Mouse (Mus musculus) urinary bladder, postnatal 25 days (tissue): ENCODE measurements around the gene Ubap2l.

Experiments
- DNase-seq: peaks from one replicate; pipeline ENCODE4 v3.0.0; 2022; ENCODE audit warnings: low spot score

The Ubap2l gene

DNA sequence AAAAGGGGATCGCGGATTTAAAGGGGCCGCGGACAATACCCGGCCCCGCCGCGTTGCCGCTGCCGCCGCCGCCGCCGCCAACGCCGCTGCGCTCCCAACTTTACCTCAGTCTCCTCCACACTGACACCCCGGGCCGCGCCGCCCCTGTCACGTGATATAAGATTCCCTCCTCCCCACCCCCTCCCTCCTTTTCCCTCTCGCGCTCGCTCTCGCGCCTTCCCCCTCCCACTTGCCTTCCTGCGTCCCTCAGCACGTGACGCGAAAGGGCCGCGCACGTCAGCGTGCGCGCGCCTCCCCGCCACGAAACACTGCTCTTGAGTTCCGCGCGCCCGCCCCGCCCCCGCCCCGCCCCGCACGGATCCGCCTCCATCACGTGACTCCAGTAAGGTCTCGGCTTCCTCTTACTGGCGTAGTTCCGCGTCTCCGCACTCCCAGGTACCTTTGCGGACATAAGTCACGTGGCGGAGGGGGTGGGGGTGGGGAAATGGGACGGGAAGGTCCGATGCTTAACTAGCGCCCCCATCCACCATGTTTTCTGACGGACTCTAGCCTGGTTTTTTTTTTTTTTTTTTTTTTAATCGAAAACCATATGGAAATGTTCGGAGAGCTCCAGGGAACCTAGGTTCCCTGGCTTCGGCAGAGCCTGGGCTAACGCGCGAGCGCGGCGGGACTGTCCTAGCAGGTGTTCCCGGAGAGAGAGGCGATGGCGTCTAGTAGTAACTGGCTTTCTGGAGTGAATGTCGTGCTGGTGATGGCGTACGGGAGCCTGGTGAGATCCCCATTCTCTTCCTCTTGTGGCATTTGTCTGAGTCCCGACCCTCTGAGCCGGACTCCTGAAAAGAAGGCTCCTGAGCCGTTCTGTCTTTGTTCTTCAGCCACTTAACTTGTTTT lies at the start of gene Ubap2l:
Ubap2l (minus strand) TSS at position 278 of the 891 bp plus-strand sequence.
- peak; percentile 83 for DNase-seq

DNA sequence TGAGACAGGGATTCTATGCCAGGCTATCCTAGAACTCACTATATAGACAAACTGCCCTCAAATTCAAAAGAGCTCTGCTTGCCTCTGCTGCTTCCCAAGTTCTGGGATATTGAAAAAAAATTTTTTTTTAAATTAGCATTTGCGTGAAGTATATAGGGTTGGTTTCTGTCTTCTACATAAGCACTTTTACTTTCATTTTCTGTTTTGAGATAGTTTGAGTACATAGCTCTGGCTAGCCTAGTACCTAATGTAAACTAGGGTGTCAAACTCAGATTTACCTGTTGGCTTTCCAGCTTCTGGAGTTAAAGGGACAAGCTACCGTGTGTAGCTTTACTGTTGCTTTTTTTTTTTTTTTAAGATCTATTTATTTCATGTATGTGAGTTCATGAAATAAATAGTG lies 49.2 kb upstream of the Ubap2l start:
- no peak for DNase-seq

DNA sequence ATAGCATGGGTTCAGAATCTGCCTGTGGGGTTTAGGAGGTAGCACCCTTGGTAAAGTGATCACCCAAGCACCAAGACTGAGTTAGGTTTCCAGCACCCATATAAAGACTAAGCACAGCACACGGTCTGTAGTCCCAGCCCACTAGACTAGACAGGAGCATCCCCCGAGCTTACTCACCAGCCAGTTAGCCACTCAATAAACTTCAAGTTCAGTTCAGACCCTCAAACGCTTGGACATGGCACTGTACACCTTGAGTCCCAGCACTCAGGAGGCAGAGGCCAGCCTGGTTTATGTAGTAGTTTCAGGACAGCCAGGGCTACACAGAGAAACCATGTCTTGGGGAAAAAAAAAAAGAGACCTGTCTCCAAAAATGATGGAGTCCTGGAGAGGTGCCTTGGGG lies 48.6 kb upstream of the Ubap2l start:
- no peak for DNase-seq

DNA sequence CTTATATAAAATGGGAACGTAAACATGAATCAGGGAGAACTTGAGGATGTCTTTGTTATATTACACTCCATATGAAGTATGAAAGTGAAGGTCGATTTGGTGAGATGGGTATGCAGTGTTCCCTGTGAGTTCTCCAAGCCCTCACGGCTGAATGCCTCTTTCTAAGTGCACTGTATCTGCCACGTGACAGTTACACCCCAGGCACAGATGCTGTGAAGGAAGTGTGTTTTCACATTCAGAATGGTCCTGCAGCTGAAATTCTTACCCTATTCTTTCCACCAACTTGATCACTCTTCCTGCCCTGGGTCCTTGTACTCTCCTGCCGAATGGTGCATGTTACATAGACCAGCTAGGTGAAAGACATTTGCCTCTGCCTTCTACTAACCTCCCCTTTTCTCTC lies 45.5 kb upstream of the Ubap2l start:
- no peak for DNase-seq

DNA sequence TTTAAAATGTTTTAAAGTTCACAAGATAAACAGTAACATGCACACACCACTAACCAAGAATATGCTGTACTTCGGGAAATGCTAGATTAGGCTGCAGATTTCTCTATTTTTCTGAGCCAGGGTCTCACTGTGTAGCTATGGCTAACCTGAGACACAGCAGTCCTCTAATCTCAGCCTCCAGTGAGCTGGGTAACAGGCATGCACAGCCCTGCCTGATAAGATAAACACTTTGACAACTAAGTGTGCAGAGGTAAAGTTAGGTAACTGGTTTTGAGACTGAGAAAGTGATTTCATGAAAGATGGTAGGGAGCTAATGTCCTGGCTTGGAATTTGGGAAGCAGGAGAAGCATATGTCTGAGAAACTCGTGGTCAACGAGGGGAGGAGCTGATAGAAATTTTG lies 42.0 kb upstream of the Ubap2l start:
- DNase-seq = no peak

DNA sequence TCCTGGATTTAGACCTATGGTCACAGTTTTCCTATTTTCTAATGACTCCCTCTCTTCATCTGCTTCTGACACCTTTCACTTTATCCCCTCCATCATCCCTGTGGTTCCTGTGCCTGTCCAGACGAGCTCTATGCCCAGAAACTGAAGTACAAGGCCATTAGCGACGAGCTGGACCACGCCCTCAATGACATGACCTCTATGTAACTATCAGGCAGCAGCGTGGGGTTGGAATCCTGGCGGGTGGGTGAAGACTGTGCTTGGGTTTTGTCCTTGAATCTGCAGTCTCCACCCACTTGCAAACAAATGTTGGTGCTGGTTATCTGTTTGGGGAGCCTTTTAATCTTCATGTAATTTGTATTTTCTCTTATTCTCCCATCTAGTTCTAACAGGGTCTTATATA lies 38.5 kb upstream of the Ubap2l start:
- no peak for DNase-seq

DNA sequence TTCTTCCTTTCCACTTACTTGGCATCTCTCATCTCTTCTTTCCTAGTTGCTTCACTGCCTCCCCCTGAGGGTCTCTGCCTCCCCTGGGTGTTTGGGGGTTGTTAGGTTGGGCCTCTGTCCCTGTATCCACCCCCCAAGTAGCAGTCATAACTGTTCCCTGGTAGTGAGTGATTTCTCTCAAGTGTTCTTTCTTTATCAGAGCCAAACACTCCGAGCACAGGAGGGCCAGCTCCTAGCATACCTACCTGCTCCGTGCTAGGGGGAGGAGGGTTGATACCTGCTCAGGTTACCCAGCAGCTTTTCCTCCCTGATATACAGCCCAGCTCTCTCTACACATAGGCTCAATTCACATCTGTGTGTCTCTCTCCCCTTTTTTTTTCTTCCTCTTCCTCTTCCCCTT lies 36.2 kb upstream of the Ubap2l start:
- DNase-seq = no peak

DNA sequence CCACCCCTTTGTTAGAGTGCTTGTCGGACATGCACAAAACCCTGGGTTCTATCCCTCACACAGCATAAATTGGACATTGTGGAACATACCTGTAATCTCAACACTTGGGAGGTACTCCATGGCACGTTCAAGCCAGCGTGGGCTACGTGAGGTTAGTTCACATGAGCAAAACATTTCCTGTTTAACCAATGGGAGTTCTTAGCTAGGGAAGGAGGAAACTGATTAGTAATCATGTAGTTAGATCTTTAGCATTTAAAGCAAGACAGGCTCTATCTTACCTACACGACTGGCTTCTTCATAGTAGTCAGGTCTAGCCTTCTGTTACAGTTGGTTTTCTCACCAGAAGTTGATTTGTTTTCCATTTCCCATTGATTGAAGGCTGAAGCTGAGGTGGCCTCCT lies 33.6 kb upstream of the Ubap2l start:
- DNase-seq = no peak

DNA sequence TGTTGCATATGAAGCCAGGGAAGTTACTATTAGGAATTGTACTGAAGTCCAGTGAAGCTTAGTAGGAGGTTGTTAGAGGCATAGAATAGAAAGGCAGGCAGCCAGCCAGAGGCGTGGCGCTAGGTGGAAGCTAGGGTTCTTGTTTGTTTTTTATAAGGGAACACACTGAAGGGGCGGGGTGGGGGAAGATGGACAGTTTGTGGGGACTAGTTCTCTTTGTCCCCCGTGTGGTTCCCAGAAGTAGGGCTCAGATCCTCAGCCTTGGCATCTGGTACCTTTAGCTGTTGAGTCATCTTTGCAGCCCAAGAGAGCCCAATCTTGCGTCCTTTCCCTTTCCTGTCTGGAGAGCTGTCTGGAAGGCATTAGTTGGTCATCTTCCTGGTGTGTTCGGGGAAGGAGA lies 32.9 kb upstream of the Ubap2l start:
- DNase-seq = no peak

DNA sequence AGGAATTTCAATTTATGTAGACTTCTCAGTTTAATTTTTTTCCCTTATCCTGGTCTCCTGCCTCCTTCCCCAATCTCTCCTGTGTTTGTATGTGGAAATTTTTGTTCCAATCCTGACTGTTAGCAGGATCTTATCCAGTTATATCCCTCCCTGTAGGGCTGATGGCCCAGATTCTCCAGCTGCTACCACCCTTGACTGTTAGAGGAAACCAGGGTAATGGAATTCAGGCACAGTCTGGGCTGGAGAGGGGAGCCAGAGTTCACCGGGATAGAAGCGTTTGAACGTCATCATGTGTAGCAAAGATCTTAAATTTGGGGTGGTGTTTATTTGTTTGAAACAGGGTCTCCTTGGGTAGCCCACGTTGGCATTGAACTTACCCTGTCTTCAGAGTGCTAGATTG lies 32.4 kb upstream of the Ubap2l start:
- DNase-seq = no peak

DNA sequence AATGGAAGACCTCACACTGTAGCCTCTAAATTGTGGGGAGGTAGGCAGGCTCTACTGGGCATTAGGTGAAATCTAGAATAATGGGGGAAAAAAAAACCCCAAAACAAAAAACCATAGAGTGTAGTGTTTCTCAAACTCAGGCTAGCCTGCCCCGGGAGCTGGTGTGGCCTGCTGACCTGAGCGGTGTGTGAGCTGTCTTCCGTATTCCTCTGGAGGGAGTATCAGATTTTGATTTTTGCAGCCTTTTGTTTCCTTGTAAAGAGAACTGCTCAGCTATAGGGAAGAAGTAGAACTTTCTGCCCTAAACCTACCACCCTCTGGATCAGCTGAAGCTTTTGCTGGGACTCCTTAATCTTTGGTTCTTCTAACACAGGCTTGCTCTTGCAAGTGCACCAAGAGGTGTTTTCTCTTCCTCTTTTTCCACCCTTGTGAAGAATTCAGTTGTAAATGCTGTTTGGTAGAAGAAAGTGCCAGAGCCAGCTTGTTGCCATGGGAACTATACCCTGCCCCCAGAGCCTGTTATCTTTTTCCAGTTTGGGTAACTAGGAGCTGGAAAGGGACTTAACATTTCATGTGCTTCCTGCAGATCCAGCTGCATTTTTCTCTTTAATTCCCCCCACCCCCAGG lies 31.4 kb upstream of the Ubap2l start:
- DNase-seq = no peak

DNA sequence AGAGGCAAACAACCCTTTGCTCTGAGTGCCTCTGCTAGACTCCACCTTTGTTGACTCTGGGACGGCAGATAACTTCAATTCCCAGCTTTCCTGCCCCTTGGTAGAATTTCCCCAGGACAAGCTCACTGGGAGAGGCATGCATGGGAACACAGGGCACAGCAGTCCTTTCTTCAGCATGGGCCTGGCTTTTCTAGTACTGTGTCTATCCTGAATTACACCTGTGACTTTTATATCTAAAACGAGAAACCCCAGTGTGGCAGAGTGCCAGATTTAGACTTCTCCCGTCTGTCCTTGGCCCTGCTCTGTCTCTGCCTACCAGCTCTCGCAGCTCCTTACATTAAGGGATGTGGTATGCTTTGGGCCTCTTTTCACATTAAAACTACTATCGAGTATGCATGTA lies 30.6 kb upstream of the Ubap2l start:
- no peak for DNase-seq

DNA sequence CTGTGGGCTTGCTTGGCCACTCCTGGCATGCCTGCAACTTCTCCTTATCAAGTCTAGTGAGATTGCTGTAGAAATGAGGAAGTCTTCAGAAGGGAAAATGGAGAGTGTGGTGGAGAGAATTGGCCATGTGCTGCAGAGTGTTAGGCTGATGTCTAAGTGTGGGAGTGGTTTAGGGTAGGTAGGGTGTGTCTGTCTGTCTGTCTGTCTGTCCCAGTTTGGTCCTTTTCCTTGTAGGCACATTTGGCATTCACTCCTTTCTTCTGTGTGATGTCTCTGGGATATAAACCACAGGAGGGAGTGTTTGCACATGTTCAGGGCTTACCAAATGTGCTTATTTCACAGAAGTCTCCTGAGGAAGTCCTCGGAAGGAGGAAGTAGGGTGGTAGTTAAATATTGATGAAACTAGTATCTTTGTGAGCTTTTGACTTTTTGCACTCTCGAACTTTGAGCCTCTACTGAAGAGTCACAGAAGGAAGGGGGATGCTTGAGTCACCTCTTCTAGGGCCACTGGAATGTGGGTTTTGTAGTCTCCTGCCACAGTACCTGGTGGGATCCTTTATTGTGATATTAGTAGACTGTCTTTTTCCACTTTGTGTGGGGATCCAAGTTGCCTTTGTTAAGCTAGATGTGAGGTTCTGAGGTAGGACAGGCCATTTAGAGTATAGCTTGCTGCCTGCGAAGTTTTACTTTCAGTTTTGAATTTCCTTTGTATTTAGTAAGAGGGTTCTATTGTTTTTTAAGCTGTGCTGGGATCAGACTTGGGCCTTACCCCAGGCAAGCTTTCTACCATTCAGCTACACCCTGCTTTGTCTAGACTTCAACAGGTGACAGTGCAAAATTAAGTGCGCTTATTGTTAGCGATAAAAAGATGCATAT lies 29.2 kb upstream of the Ubap2l start:
- DNase-seq = no peak

DNA sequence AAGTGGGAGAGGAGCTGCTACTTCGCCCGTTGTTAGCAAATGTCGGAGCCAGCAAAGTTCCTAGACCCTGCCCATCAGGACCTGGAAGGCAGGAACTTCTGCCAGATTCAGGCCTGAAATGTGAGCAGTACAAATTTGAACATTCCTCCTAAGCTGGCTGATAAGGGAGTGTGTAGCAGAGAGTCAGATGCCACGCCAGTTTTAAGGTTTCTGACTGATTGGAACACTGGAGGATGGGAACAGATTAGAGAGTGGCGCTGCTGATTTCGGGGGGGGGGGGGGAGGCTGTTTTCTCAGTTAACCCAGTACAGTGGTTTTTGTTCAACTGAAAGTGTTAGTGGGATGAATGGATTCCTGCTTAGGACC lies 28.1 kb upstream of the Ubap2l start:
- no peak for DNase-seq

DNA sequence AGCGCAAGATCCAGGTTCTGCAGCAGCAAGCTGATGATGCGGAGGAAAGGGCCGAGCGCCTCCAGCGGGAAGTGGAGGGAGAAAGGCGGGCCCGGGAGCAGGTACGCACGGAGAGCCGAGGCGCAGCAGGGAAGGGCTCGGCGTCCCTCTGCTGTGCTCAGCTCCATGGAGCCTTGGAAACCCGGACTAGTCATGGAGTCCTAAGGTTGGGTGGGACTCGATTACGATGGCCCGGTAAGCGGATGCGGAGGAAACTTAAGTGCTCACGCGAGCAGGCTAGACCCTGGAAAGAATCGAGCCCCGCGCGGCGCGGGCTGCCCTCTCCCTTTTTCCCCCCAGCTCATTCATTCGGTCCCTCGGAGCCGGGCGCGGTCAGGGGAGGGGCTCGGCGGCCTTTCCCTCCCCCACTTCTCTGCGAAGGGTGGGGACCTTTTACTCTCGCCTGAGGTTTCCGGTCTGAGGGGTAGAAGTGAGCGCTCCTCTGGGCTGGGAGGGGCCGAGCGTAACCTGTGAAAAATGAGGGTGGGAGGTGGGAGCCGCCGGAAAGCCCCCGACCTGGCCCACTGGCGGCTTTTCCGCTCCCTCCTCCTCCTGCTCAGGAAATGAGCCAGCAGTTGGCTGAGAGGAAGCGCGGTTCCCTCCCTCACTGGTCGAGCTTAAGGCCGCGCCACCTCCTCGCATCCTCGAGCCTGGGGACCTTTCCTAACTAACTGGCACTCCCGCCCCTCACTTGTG lies 27.5 kb upstream of the Ubap2l start:
- peak; percentile 69 for DNase-seq

DNA sequence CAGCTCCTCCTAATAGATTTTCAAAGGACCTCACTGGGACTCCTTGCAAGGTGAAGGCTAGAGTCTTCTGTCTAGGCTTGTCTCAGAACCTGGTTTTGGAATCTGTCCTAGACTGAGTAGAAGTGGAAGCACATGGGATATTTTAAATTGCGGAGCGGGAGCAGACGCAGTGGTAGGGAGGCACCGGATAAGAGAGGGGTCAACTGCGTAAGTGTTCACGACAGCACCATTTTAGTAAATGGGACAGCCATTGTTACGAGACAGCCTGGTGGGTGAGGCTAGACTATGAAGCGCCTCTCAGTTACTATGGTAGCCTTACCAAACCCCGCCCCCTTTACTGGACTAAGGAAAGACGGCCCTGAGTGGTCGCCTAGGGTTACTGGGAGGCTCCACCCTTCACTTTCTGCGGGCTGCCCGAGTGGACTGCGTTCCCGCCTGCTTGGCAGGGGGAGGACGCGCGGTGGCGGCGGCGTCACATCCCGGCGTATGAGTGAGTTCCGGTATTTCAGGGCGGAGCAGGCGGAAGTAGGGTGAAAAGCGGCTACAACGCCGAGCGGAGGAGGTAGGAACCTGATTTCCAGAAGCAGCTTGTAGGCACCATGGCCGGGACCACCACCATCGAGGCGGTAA lies 26.8 kb upstream of the Ubap2l start:
- peak; percentile 84 for DNase-seq

DNA sequence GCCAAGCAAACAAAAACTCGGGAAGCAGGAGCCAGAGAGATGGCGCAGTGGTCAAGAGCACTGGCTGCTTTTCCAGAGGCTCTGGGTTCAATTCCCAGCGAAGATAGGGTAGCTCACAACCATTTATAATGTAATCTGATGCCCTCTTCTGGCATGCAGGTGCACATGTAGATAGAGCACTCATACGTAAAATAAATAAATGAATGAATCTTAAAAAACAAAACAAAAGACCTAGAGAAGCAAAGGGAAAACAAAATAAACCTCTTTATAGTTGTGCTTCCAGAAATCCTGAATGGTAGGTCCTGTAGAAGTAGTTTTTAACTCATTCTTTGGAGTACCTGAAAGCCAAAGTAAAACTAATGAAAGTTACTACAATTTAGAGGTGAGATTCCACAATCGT lies 25.8 kb upstream of the Ubap2l start:
- DNase-seq = no peak

DNA sequence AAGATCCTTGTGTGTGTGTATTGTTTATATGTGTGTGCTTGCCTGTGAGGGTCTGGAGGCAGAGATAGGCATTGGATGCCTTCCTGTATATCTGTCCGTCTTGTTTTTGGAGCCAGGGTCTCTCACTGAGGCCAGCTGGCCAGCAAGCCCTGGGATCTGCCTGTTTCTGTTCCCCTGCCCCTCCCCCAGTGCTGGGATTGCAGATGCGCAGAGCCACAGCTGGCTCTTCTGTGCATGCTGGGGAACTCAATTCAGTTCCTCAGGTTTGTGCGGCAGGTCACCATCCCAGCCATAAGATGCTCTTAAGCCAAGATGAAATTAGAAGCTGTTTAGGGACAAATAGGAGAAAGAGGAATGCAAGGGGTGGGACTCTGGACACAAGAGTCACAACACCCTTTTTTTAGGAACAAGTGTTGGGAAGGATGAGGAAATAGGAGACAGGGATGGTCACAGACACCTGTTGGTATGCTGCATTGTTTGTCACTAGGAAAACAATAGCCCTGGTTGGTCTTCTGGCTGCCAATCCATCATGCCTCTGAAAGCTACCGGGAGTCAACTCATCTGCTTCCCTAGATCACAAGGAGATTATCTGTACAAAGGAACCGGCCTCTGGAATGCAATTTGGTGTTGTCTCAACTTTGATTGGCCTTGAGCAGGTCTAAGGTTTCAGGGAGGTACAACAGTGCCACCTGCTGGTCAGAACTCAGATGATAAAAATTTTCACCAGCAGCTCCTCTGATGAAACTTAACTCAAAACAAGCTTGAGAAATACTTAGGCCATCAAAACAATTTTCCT lies 24.7 kb upstream of the Ubap2l start:
- DNase-seq = peak; percentile 81

DNA sequence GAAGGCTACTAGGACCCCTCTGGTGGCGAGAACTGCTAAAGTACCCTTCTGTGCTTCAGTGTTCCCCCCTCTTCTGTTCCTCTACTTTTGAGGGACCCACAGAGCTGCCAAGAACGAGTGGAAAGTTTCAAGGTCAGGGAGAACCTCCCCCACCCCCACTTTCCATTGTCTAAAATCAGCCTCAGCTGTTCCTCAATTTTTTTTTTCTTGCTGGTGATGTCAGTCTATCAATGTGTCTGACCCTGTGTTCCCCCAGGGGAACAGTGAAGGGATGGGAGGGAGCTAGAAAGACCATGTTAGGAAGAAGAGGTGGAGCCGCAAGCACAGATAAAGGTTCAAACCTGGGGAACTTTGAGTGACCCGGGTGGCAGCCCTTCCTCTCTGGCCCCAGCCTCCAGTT lies 19.9 kb upstream of the Ubap2l start, which contains the start of gene Tpm3:
Tpm3 (plus strand) TSS at position 356 of the 400 bp plus-strand sequence.
- DNase-seq = no peak

DNA sequence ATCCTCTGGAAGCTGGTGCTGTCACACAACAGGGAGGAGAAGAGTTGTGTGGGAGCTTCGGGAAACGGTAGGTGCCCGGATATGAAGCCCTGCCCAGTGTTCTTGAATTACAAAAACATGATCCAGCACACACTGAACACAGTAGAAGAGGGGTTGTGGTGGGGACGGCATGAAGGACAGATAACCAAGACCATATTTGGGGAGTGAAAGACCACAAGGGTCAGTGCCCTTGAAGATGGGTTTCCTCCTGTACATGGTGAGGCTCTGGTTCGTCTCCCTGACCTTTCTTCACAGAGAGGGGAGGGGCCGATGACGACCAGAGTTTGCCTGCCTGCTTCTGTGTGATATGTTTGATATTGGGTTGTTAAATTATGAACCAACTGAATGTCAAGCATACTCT lies 17.3 kb upstream of the Ubap2l start:
- DNase-seq = no peak

DNA sequence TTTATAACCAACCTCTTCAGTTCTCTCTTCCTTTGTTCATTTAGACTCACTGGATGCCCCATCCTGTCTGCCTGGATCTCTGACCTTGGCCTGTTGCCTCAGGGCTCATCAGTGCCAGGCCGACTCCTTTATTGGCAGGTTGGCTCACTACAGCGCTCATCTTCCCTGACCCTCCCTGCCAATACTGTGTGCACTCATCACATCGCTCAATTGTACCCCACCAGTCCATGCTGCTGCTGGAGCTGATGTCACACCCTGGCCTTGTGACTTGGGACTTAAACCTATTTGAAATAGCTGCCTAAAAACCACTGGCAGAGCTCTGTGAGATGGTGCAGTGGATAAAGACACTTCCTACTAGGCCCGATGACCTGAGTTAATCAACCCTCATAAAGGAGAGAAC lies 15.4 kb upstream of the Ubap2l start:
- DNase-seq = no peak
